Mouse (Mus musculus) lung, embryonic 16.5 days (tissue): ENCODE measurements around the gene Rcl1. TPM values are rescaled to one million over a fixed set of nuclear protein-coding genes. Genes with fewer than 3 reads are reported as not detected.

Experiments used
- ATAC-seq: fragments of 200-750 bp; cut with Nextera tagmentation; 2 replicates; pipeline ENCODE4 v1.8.0; 2017; ENCODE audit warnings: low read depth, mild to moderate bottlenecking, moderate library complexity
- H3K27ac ChIP-seq: fragments of 300-500 bp; sonication (generic); 2 replicates; pipeline ENCODE4 v1.5.1; 2014; ENCODE audit warnings: mild to moderate bottlenecking, control low read depth, low read length
- H3K27me3 ChIP-seq: fragments of 300-500 bp; sonication (generic); 2 replicates; pipeline ENCODE4 v1.6.1; 2014; ENCODE audit warnings: low read depth, low read length, mixed read lengths; ENCODE audit not compliant: control insufficient read depth, insufficient read depth
- H3K36me3 ChIP-seq: fragments of 300-500 bp; sonication (generic); 2 replicates; pipeline ENCODE4 v1.6.1; 2014; ENCODE audit warnings: low read length; ENCODE audit not compliant: control insufficient read depth, insufficient read depth
- H3K4me1 ChIP-seq: fragments of 300-500 bp; sonication (generic); replicated peaks from 2 replicates; pipeline ENCODE4 v1.6.1; 2014; ENCODE audit warnings: low read length, mixed read lengths; ENCODE audit not compliant: control insufficient read depth, insufficient read depth
- H3K4me2 ChIP-seq: fragments of 300-500 bp; sonication (generic); 2 replicates; pipeline ENCODE4 v1.6.1; 2014; ENCODE audit warnings: low read depth, low read length, control low read depth
- H3K4me3 ChIP-seq: fragments of 300-500 bp; sonication (generic); 2 replicates; pipeline ENCODE4 v1.5.1; 2014; ENCODE audit warnings: mild to moderate bottlenecking, low read length, control low read depth
- H3K9ac ChIP-seq: fragments of 300-500 bp; sonication (generic); 2 replicates; pipeline ENCODE4 v1.6.1; 2014; ENCODE audit warnings: low read length, control low read depth
- H3K9me3 ChIP-seq: fragments of 300-500 bp; sonication (generic); 2 replicates; pipeline ENCODE4 v1.6.1; 2016; ENCODE audit warnings: low read length; ENCODE audit not compliant: control insufficient read depth
- WGBS: fragments of 180-500 bp; shearing (Covaris S2); extraction: QIAGEN DNeasy Blood & Tissue Kit; methylation state at CpG from one replicate; pipeline ENCODE4 v1.1.7; 2014; 5-methylcytosine and 5-hydroxymethylcytosine counted together
- polyA plus RNA-seq: library from polyadenylated mRNA; unstranded; fragments of >200 nt; fragmentation: Nextera tagmentation; extraction: Ambion mirVana; gene quantifications from 2 replicates; pipeline ENCODE4 v1.2.1, GENCODE M21; 2015

Rcl1 gene
- polyA plus RNA-seq, 1 experiment from 2014 or later = 40.2 TPM

- 72% methylated on average over 10 of the region's 10 CpGs for WGBS
Observed at GRCm38 (mm10) chr19:29138546-29139270, 37.5 kb downstream of the Rcl1 start.

GRCm38 (mm10) chr19:29139699-29140456 lies 38.7 kb downstream of the Rcl1 start:
- Histone ChIP-seq H3K9ac (no peak overlapping the region), H3K36me3 (no peaks in the 10 kb centered on the region), H3K4me1 (no peaks in the 10 kb centered on the region), H3K27me3 (no peaks in the 10 kb centered on the region), H3K27ac (no peak overlapping the region), H3K4me2 (no peak overlapping the region), H3K9me3 (no peaks in the 10 kb centered on the region), H3K4me3 (no peak overlapping the region)
- 80% methylated on average over 10 of the region's 10 CpGs for WGBS
- ATAC-seq = no peak

More at GRCm38 (mm10) chr19:29138546-29139270, 37.5 kb downstream of the Rcl1 start:
- H3K27me3 ChIP-seq = no peaks in the 10 kb centered on the region
- H3K27ac ChIP-seq = no peak overlapping the region
- no peak overlapping the region for H3K4me3 ChIP-seq
- no peak for ATAC-seq
- no peak overlapping the region for H3K4me2 ChIP-seq
- no peak overlapping the region for H3K9ac ChIP-seq
- H3K4me1 ChIP-seq = no peaks in the 10 kb centered on the region
- no peaks in the 10 kb centered on the region for H3K9me3 ChIP-seq
- H3K36me3 ChIP-seq = no peaks in the 10 kb centered on the region; the same call in 1 of the 2 replicates

- Histone ChIP-seq H3K4me1 (no peaks in the 10 kb centered on the region), H3K4me3 (no peak overlapping the region), H3K27ac (no peak overlapping the region), H3K9ac (no peak overlapping the region), H3K36me3 (no peaks in the 10 kb centered on the region), H3K4me2 (no peak overlapping the region), H3K9me3 (no peaks in the 10 kb centered on the region), H3K27me3 (no peaks in the 10 kb centered on the region)
- ATAC-seq = no peak
- 91% methylated on average over 16 of the region's 16 CpGs for WGBS
Observed at GRCm38 (mm10) chr19:29140933-29141332, 39.8 kb downstream of the Rcl1 start.

- ATAC-seq = no peak
- Histone ChIP-seq H3K27me3 (no peaks in the 10 kb centered on the region), H3K9me3 (no peaks in the 10 kb centered on the region), H3K27ac (no peak overlapping the region), H3K36me3 (no peaks in the 10 kb centered on the region), H3K4me1 (no peaks in the 10 kb centered on the region), H3K9ac (no peak overlapping the region), H3K4me2 (no peak overlapping the region), H3K4me3 (no peak overlapping the region)
- 79% methylated on average over 6 of the region's 6 CpGs for WGBS
Observed at GRCm38 (mm10) chr19:29142307-29142706, 41.1 kb downstream of the Rcl1 start.

GRCm38 (mm10) chr19:29145421-29145820 lies 44.2 kb downstream of the Rcl1 start:
- no peaks in the 10 kb centered on the region for H3K4me1 ChIP-seq
- no peak overlapping the region for H3K27ac ChIP-seq
- H3K4me2 ChIP-seq = no peak overlapping the region
- H3K36me3 ChIP-seq = no peaks in the 10 kb centered on the region
- peak; percentile 26; the same call in 1 of the 2 replicates for ATAC-seq
- WGBS = 71% methylated on average over 6 of the region's 6 CpGs
- no peak overlapping the region for H3K4me3 ChIP-seq
- no peaks in the 10 kb centered on the region for H3K9me3 ChIP-seq
- no peaks in the 10 kb centered on the region for H3K27me3 ChIP-seq
- no peak overlapping the region for H3K9ac ChIP-seq

- H3K4me3 ChIP-seq = no peak overlapping the region
- H3K27ac ChIP-seq = no peak overlapping the region
- H3K9me3 ChIP-seq = no peaks in the 10 kb centered on the region
- H3K9ac ChIP-seq = no peak overlapping the region
- H3K4me2 ChIP-seq = no peak overlapping the region
- WGBS = 68% methylated on average over 9 of the region's 9 CpGs
- ATAC-seq = no peak
- no peaks in the 10 kb centered on the region for H3K27me3 ChIP-seq
- H3K36me3 ChIP-seq = no peaks in the 10 kb centered on the region
- no peaks in the 10 kb centered on the region for H3K4me1 ChIP-seq
Observed at GRCm38 (mm10) chr19:29146820-29147219, 45.6 kb downstream of the Rcl1 start.

- 69% methylated on average over 6 of the region's 6 CpGs for WGBS
- Histone ChIP-seq H3K9me3 (no peaks in the 10 kb centered on the region), H3K9ac (no peak overlapping the region), H3K27me3 (no peaks in the 10 kb centered on the region), H3K36me3 (no peaks in the 10 kb centered on the region), H3K4me3 (no peak overlapping the region), H3K4me1 (no peaks in the 10 kb centered on the region), H3K27ac (no peak overlapping the region), H3K4me2 (no peak overlapping the region)
- ATAC-seq = no peak
Observed at GRCm38 (mm10) chr19:29149583-29149982, 48.4 kb downstream of the Rcl1 start.

- Histone ChIP-seq H3K9me3 (no peaks in the 10 kb centered on the region), H3K4me1 (no peaks in the 10 kb centered on the region), H3K27me3 (no peaks in the 10 kb centered on the region), H3K4me3 (no peak overlapping the region), H3K36me3 (no peaks in the 10 kb centered on the region), H3K27ac (no peak overlapping the region), H3K9ac (no peak overlapping the region), H3K4me2 (no peak overlapping the region)
- WGBS = 54% methylated on average over 6 of the region's 6 CpGs
- no peak for ATAC-seq
Observed at GRCm38 (mm10) chr19:29150038-29150437, 48.9 kb downstream of the Rcl1 start.

- Histone ChIP-seq H3K27me3 (no peaks in the 10 kb centered on the region), H3K4me1 (no peaks in the 10 kb centered on the region), H3K27ac (no peak overlapping the region), H3K4me2 (no peak overlapping the region), H3K4me3 (no peak overlapping the region), H3K9ac (no peak overlapping the region), H3K9me3 (no peaks in the 10 kb centered on the region), H3K36me3 (no peaks in the 10 kb centered on the region)
- no peak for ATAC-seq
- 82% methylated on average over 2 of the region's 2 CpGs for WGBS
Observed at GRCm38 (mm10) chr19:29151443-29151842, 50.3 kb downstream of the Rcl1 start.
